33 mouse cellular contexts compared by ENCODE assay signal in the genomic region with DNA sequence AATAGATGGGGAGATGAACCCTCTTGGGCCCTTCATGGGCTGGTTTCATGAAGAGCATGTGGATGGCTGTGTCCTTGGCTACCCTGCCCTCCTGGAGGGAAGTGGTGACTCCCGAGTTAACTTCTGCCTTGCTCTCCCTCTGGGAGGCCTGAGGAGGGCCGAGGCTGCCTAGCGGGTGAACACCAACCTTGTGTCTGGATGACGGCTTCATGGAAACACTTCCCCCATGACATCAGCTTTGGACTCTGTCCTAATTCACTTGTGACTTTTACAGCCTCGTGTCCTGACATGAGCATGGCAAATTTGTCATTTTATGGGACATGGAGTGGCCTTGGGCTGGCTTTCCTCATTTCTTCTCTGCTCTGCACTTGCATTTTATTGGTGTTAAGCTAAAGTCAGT. TPM values are rescaled to one million over a fixed set of nuclear protein-coding genes. Genes with fewer than 3 reads are reported as not detected.
DNase-seq lines count a peak whose midpoint lies in the region; ATAC-seq lines count a peak whose summit lies in the region.
"Had no signal": no experiment of that assay in that cellular context is flagged by ENCODE, and none has a peak within 500 bp of the region (broad histone marks: within the 10 kb centered on the region; RNA-seq: fewer than 3 reads in every experiment).

No protein-coding gene starts in this region.

- H3K27me3 ChIP-seq in heart, embryonic 12.5 days (replicated peaks) = peaks cover 4% of the 10 kb centered on the region; the same call in 1 of the 2 replicates
- H3K27me3 ChIP-seq in forebrain, embryonic 14.5 days (replicated peaks; ENCODE audit: control insufficient read depth, insufficient read depth, low read length) = no peaks in the 10 kb centered on the region
- H3K27me3 ChIP-seq: embryonic facial prominence, embryonic 15.5 days; forebrain, embryonic 13.5 days; heart, embryonic 13.5 days; limb, embryonic 15.5 days; liver, embryonic 13.5 days; midbrain, embryonic 12.5 days; neural tube, embryonic 13.5 days; stomach, embryonic 15.5 days had no signal

- H3K27ac ChIP-seq in heart, embryonic 12.5 days (ENCODE audit: poor library complexity, severe bottlenecking) = no peak overlapping the region
- H3K27ac ChIP-seq in forebrain, embryonic 14.5 days (ENCODE audit: low read depth, low read length) = no peak overlapping the region
- H3K27ac ChIP-seq: embryonic facial prominence, embryonic 10.5 days; embryonic facial prominence, embryonic 15.5 days; forebrain, embryonic 13.5 days; heart, embryonic 13.5 days; hindbrain, embryonic 14.5 days; kidney, postnatal 0 days; limb, embryonic 15.5 days; liver, embryonic 13.5 days; midbrain, embryonic 12.5 days; neural tube, embryonic 13.5 days; stomach, embryonic 15.5 days had no signal

- no peak overlapping the region for H3K9ac ChIP-seq in heart, embryonic 12.5 days
- no peak overlapping the region for H3K9ac ChIP-seq in forebrain, embryonic 14.5 days (ENCODE audit: low read length)
- H3K9ac ChIP-seq: embryonic facial prominence, embryonic 15.5 days; forebrain, embryonic 13.5 days; heart, embryonic 13.5 days; hindbrain, embryonic 14.5 days; limb, embryonic 15.5 days; liver, embryonic 13.5 days; midbrain, embryonic 12.5 days; neural tube, embryonic 13.5 days; stomach, embryonic 15.5 days had no signal

- no peak overlapping the region for H3K4me2 ChIP-seq in heart, embryonic 12.5 days
- no peak overlapping the region for H3K4me2 ChIP-seq in forebrain, embryonic 14.5 days (ENCODE audit: low read length)
- H3K4me2 ChIP-seq: embryonic facial prominence, embryonic 15.5 days; forebrain, embryonic 13.5 days; heart, embryonic 13.5 days; hindbrain, embryonic 14.5 days; limb, embryonic 15.5 days; liver, embryonic 13.5 days; midbrain, embryonic 12.5 days; neural tube, embryonic 13.5 days; stomach, embryonic 15.5 days had no signal

- 64% methylated on average over 5 of the region's 5 CpGs for WGBS in heart, embryonic 12.5 days
- WGBS in large intestine, adult 2 months = 21% methylated on average over 5 of the region's 5 CpGs
- WGBS in forebrain, embryonic 14.5 days = 81% methylated on average over 5 of the region's 5 CpGs

- no peaks in the 10 kb centered on the region for H3K36me3 ChIP-seq in heart, embryonic 12.5 days
- no peaks in the 10 kb centered on the region for H3K36me3 ChIP-seq in forebrain, embryonic 14.5 days (ENCODE audit: control insufficient read depth, insufficient read depth, low read length)
- H3K36me3 ChIP-seq: embryonic facial prominence, embryonic 10.5 days; embryonic facial prominence, embryonic 15.5 days; heart, embryonic 13.5 days; limb, embryonic 15.5 days; liver, embryonic 13.5 days; midbrain, embryonic 12.5 days; neural tube, embryonic 13.5 days; stomach, embryonic 15.5 days had no signal

- DNase-seq in heart, postnatal 10 days = peak; percentile 15 to 22
- DNase-seq in adrenal gland, adult 8-10 months = peak; percentile 64
- peak; percentile 50 to 67 for DNase-seq in adrenal gland, postnatal 36 days
- DNase-seq in large intestine, adult 2 months (ENCODE audit: low read depth, low spot score) = peak; percentile 3
- DNase-seq in T-cell, adult 2 months (ENCODE audit: low spot score) = no peak
- DNase-seq in forebrain, embryonic 14.5 days (ENCODE audit: low spot score) = no peak
- DNase-seq: cerebellum, adult 11-12 months; cerebellum, postnatal 14 days; gastrocnemius, postnatal 14 days; kidney, adult 8-10 months; kidney, postnatal 4 days; layer of hippocampus, postnatal 36 days; left cerebral cortex, postnatal 4 days; liver, embryonic 13.5 days; lung, adult 18-20 months; lung, postnatal 4 days; right cerebral cortex, postnatal 14 days; thymus, adult 18-20 months; thymus, postnatal 25 days had no signal

- peaks cover 5% of the 10 kb centered on the region; the same call in 1 of the 2 replicates for H3K9me3 ChIP-seq in heart, embryonic 12.5 days (replicated peaks)
- H3K9me3 ChIP-seq in forebrain, embryonic 14.5 days (replicated peaks; ENCODE audit: control insufficient read depth, low read length) = no peaks in the 10 kb centered on the region
- H3K9me3 ChIP-seq: embryonic facial prominence, embryonic 10.5 days; embryonic facial prominence, embryonic 15.5 days; forebrain, embryonic 13.5 days; limb, embryonic 15.5 days; liver, embryonic 13.5 days; megakaryocyte, embryonic 14.5 days; midbrain, embryonic 12.5 days; neural tube, embryonic 13.5 days; stomach, embryonic 15.5 days had no signal

- H3K4me3 ChIP-seq in heart, embryonic 12.5 days = no peak overlapping the region
- H3K4me3 ChIP-seq in forebrain, embryonic 14.5 days (ENCODE audit: low read depth, low read length) = no peak overlapping the region
- H3K4me3 ChIP-seq: embryonic facial prominence, embryonic 10.5 days; embryonic facial prominence, embryonic 15.5 days; forebrain, embryonic 13.5 days; heart, embryonic 13.5 days; limb, embryonic 15.5 days; liver, embryonic 13.5 days; megakaryocyte, embryonic 14.5 days; midbrain, embryonic 12.5 days; neural tube, embryonic 13.5 days; stomach, embryonic 15.5 days had no signal

- intact Hi-C loops in heart, postnatal 10 days (cut with DNase I) = no loop called here

- ATAC-seq in heart, embryonic 12.5 days (ENCODE audit: insufficient number of reproducible peaks, low FRiP score) = no peak
- ATAC-seq in forebrain, embryonic 14.5 days = no peak
- ATAC-seq: activated CD4-positive, CD25-positive, alpha-beta regulatory T cell, adult 4 months; forebrain, embryonic 13.5 days; lung, postnatal 0 days had no signal

- no peaks in the 10 kb centered on the region for H3K4me1 ChIP-seq in heart, embryonic 12.5 days (replicated peaks)
- H3K4me1 ChIP-seq in forebrain, embryonic 14.5 days (ENCODE audit: control insufficient read depth, insufficient read depth, low read length) = no peaks in the 10 kb centered on the region
- H3K4me1 ChIP-seq: embryonic facial prominence, embryonic 10.5 days; embryonic facial prominence, embryonic 15.5 days; forebrain, embryonic 13.5 days; heart, embryonic 13.5 days; limb, embryonic 15.5 days; liver, embryonic 13.5 days; megakaryocyte, embryonic 14.5 days; midbrain, embryonic 12.5 days; neural tube, embryonic 13.5 days; stomach, embryonic 15.5 days had no signal

RNA-seq across cellular contexts. Expression of a gene that starts 39.5 kb away (rescaled TPM):
- 10 to 100 TPM; 11.7 to 13.3 TPM for total RNA-seq in heart, postnatal 10 days (2021)
- 17.2 and 19.5 TPM in 2 replicates for polyA plus RNA-seq in heart, embryonic 12.5 days (2016; fragmentation: Nextera tagmentation; extraction: Ambion mirVana)
- 10 to 100 TPM; 25.3 to 33.9 (median 32.5) TPM for total RNA-seq in adrenal gland, adult 8-10 months (2022)
- total RNA-seq in adrenal gland, postnatal 36 days (2021) = 10 to 100 TPM; 23.3 to 33.5 TPM
- 41.1 and 43.2 TPM in 2 replicates for polyA plus RNA-seq in large intestine, adult 2 months (2012; rRNA removed)
- polyA plus RNA-seq in forebrain, embryonic 14.5 days (2014; fragmentation: Nextera tagmentation; extraction: Ambion mirVana) = 10.3 and 11.5 TPM in 2 replicates

Comparison
In these comparisons a context has a peak if more than half of its experiments do, and no peak if none do; other contexts are left out.
1. DNase-seq: peak in heart, postnatal 10 days (2 of 2), adrenal gland, adult 8-10 months (single experiment), adrenal gland, postnatal 36 days (2 of 2) and large intestine, adult 2 months (single experiment); none in T-cell, adult 2 months (single experiment) and forebrain, embryonic 14.5 days (single experiment).